Mouse (Mus musculus): ENCODE data around the gene Derl3. TPM values are rescaled to one million over a fixed set of nuclear protein-coding genes. Genes with fewer than 3 reads are reported as not detected.
"Not testable (repeated sequence)": the region's sequence is repeated elsewhere in the genome, so short reads cannot be mapped to it uniquely, and the experiment has no call there.

The Derl3 gene
- polyA plus RNA-seq, 1 experiment from 2014 or later = 3.7 TPM

DNA sequence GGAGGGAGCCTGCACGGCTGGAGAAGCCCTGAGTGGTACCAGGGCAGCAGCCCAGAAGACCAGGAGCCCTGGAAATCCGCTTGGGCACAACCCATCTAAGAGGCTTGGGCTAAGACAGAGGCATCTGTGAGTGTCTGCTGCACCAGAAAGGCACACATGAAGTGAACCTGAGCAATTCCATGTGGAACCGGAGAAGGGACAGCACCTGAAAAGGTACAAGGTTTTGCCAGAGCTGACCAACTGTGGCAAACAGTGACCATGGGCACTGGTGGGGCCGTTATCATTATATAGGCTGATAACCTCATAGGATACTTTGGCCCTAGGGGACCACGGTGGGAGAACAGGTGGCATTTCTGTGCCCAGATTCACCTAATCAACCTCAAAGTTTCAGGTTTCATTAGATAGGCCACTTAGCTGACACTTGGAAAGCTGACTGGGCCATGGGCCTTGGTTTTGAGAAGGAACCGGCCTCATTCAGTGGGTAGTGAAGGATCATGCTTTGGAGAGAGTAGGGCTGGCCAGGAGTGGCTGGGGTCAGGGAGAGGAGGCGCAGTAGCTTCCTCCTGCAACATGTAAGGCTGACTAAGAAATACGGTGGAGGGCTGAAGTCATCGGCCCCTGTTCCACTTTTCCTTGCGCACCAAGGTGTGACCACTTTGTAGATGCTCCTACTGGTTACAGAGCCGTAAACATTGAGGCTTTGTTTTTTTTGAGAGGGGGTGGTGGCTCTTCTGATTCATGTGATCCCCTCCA, 36.9 kb upstream of the Derl3 start:
- no peak overlapping the region for H3K4me3 ChIP-seq
- H3K36me3 ChIP-seq = peaks cover 21% of the 10 kb centered on the region
- H3K9me3 ChIP-seq = no peaks in the 10 kb centered on the region
- no peak for ATAC-seq (ENCODE audit: low FRiP score, low read depth)
- H3K27me3 ChIP-seq = no peaks in the 10 kb centered on the region
- 81% methylated on average over 11 of the region's 11 CpGs for WGBS
- H3K4me1 ChIP-seq = peaks cover 25% of the 10 kb centered on the region
- no peak overlapping the region for H3K27ac ChIP-seq
- H3K4me2 ChIP-seq (replicated peaks) = no peak overlapping the region
- H3K9ac ChIP-seq = no peak overlapping the region

DNA sequence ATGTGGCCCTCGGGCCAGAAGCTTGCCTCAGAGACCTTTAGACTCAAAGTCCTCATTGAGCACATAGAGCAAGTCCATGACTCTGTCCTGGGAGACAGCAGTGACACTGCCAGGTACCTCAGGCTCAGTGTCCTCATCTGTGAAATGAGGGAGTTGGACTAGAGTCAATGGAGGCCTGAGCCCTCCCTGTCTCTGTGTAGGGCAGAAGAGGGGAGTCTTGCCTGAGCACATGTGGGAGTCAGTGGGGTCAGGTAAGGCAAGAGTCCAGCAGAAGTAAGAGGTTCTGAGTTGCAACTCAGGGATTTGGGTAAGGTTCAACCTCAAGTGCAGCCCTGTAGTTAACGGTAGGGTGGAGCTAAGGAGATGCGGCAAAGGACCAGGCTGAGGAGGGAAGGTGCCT, 36.2 kb upstream of the Derl3 start:
- Histone ChIP-seq H3K4me2 (replicated peaks) (no peak overlapping the region), H3K4me1 (peaks cover 19% of the 10 kb centered on the region), H3K9ac (no peak overlapping the region), H3K4me3 (no peak overlapping the region), H3K9me3 (no peaks in the 10 kb centered on the region), H3K36me3 (peaks cover 21% of the 10 kb centered on the region), H3K27ac (no peak overlapping the region), H3K27me3 (no peaks in the 10 kb centered on the region)
- 80% methylated on average over 3 of the region's 3 CpGs for WGBS
- ATAC-seq (ENCODE audit: low FRiP score, low read depth) = no peak

DNA sequence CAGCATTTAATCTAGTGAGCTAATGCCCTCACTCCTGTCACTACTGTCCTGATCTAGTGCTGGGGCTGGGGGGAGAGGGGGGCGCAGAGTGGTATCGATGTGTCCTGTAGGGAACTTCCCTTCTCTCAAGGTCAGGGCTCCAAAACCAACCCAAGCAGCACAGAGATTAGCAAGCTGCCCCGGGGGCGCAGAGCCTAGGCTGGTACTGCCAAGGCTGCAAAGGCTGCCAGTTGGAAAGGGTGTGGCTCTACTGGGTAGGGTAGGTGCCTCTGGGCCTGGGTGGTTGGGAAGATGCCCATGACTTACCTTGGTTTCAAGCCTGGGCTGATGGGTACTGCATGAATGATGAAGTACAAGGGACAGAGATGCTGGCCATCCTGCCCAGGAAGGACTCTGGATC, 35.6 kb upstream of the Derl3 start:
- no peak overlapping the region for H3K27ac ChIP-seq
- 95% methylated on average over 4 of the region's 4 CpGs for WGBS
- no peak for ATAC-seq (ENCODE audit: low FRiP score, low read depth)

DNA sequence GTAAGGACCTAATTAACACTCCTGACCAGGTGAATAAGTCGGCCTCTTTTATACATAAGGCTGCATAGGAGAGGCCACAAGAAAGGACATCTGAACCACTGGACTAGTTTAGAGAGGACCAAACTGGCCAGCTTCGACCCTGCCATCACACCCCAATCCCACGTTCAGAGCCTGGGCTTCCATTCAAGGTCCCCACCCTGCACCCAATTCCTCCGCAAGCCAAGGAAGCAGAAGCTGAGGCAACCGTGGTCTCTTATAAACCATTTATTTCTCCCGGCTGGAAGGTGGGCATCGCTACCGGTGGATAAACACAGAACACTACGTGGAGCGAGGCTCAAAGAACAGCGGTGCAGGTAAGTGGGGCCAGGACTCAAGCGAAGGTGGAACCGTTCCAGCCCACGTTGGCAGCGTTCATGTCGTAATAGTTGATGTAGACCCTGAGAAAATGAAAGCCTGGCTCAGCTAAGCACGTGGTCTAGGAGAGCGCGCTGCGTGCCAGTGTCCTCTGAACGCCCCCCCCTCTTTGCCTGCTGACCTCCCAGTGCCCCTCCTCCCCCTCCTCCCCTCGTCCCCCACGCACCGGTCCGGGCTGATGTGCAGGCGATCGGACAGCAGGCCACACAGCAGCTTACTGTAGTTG, 34.0 kb upstream of the Derl3 start:
- Histone ChIP-seq H3K9me3 (no peaks in the 10 kb centered on the region), H3K27me3 (no peaks in the 10 kb centered on the region), H3K9ac (peak overlapping the region; percentile 89), H3K27ac (peak overlapping the region; percentile 95), H3K4me2 (replicated peaks) (peak overlapping the region; percentile 85), H3K36me3 (peaks cover 21% of the 10 kb centered on the region), H3K4me1 (peaks cover 19% of the 10 kb centered on the region), H3K4me3 (peak overlapping the region; percentile 78)
- WGBS = 2% methylated on average over 27 of the region's 27 CpGs
- peak; percentile 71 for ATAC-seq (ENCODE audit: low FRiP score, low read depth)

More for the DNA sequence above, 35.6 kb upstream of the Derl3 start:
- Histone ChIP-seq H3K27me3 (no peaks in the 10 kb centered on the region), H3K4me3 (no peak overlapping the region), H3K9ac (no peak overlapping the region), H3K4me2 (replicated peaks) (peak overlapping the region; percentile 85; the same call in 1 of the 2 replicates), H3K36me3 (peaks cover 21% of the 10 kb centered on the region), H3K9me3 (no peaks in the 10 kb centered on the region), H3K4me1 (peaks cover 19% of the 10 kb centered on the region)

DNA sequence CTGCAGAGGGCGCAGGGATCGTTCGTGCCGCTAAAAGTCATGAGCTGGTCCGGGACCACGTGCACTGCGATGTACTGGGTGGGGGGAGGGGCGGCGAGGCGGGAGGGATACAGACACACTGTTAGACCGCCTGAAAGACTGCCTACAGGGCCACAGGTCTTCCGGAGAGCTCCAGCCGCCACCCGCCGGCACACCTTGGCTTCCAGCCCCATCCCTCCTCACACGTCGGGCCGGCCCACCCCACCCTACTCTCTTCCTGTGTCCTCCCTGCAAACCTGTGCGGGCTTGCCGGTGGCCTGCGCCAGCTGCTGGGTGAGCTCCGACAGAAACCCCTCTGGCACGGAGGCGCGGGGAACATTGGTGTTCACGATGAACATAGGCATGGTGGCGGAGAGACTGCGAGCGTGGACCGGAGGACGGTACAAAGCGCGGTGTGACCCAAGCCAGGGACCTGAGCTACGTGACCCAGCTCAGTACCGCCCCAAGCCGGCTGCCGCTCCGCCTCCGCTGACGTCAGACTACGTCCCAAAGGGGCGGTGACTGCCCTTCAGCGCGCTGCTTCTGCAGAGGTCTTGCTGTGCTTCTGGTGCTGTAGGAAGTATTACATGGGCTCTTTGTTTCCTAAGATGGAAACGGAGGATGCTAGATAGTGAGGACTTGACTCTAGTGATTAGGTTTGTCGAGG, 33.3 kb upstream of the Derl3 start, which contains the start of gene Mif:
Gene Mif (minus strand): TSS at position 455 of the 685 bp plus-strand sequence.
- Histone ChIP-seq H3K4me3 (peak within 1 kb of the TSS; percentile 78), H3K4me2 (replicated peaks) (peak within 1 kb of the TSS; percentile 85), H3K4me1 (peaks cover 19% of the 10 kb centered on the region), H3K9ac (peak within 1 kb of the TSS; percentile 89), H3K36me3 (peaks cover 21% of the 10 kb centered on the region), H3K27ac (peak within 1 kb of the TSS; percentile 95)
- under 1% methylated on average over 46 of the region's 46 CpGs for WGBS
- not testable (repeated sequence) for H3K9me3 ChIP-seq, H3K27me3 ChIP-seq
- peak; percentile 97 for ATAC-seq (ENCODE audit: low FRiP score, low read depth)

DNA sequence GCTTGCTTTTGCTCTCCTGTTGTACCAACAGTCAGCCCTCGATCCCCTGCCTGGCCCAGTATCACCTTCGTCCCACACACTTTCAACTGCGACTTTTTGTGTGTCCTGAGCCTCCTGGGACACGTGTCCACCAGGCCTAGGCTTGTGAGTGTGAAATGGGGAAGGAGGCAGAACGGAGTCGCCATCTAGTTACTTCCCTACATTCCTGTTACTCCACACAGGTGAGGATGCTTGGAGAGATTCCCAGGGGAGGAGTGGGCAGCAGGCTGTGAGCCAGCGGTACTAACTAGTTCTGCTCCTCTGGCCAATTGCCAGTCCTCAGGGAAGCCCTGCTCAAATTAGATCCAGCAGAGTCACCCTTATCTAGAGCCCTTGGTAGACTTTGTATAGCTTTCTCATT, 32.5 kb upstream of the Derl3 start:
- peak overlapping the region; percentile 85 for H3K4me2 ChIP-seq (replicated peaks)
- ATAC-seq (ENCODE audit: low FRiP score, low read depth) = no peak
- WGBS = 37% methylated on average over 7 of the region's 7 CpGs
- H3K27me3 ChIP-seq = no peaks in the 10 kb centered on the region
- peaks cover 19% of the 10 kb centered on the region for H3K4me1 ChIP-seq
- peak overlapping the region; percentile 95; the same call in 1 of the 2 replicates for H3K27ac ChIP-seq
- H3K9ac ChIP-seq = peak overlapping the region; percentile 9; the same call in 1 of the 2 replicates
- peaks cover 21% of the 10 kb centered on the region for H3K36me3 ChIP-seq
- H3K4me3 ChIP-seq = peak overlapping the region; percentile 78; the same call in 1 of the 2 replicates
- no peaks in the 10 kb centered on the region for H3K9me3 ChIP-seq

DNA sequence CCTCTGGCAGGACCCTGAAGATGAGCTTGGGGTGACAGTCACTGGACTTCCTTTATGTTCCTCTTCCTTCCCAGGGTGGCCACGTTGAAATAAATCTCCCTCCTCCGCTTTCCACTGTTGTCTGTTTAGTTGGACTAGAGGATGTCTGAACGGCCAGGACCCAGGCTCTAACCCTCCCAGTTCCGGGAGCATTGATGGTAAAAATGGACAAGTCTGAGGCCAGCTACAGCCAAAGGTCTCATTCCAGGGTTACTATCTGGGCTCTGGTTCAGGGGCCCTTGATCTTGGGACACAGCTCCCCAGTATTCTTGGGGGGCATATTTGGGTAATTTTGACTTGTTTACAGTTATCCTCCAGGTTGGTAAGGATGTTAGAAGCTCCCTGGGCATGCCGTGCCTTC, 31.6 kb upstream of the Derl3 start:
- Histone ChIP-seq H3K36me3 (peaks cover 19% of the 10 kb centered on the region), H3K9me3 (no peaks in the 10 kb centered on the region), H3K4me3 (no peak overlapping the region), H3K9ac (no peak overlapping the region), H3K27me3 (no peaks in the 10 kb centered on the region), H3K4me1 (peaks cover 19% of the 10 kb centered on the region), H3K4me2 (replicated peaks) (no peak overlapping the region), H3K27ac (no peak overlapping the region)
- no peak for ATAC-seq (ENCODE audit: low FRiP score, low read depth)
- whole genome bisulfite sequencing = 82% methylated on average over 5 of the region's 5 CpGs

DNA sequence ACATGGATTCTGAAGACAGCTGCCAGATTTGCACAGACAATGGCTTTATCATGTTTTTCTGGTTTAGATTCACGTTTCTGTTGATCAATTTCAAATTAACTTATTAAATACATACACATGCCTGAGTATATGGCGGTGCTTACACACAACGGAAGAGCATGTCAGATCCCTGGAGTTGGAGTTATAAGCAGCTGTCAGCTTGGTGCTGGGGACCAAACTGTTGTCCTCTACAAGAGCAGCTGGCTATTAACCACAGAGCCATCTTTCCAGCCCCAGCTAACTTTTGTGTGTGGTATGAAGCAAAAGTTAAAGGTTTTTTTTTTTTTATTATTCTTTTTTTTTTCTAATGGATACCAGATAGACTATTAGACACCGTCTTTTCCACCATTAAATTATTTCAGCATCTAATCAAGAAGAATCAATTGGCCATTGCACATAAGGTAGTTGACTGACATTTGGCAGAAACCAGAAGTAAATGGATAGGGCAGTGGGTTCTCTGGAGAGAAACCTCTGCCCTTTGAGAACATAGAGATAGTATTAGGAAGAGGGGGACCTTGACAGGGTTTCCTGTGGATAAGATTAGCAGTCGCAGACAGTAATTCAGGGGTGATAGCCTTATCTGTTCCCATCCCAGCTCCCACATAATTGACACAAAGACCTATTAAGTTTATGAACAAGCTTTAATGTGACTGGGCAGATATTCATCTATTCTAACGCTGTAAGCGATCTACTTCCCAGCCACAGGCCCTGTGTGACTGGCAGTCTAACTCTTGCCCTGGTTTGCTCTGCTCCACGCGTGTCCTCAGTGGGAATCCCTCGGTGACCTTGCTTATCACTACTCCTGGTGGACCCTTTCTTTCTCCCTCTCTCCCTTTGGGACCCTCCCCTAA, 20.9 kb upstream of the Derl3 start:
- Histone ChIP-seq H3K9me3 (no peaks in the 10 kb centered on the region), H3K27me3 (no peaks in the 10 kb centered on the region), H3K27ac (no peak overlapping the region), H3K4me3 (peak overlapping the region; percentile 38), H3K9ac (peak overlapping the region; percentile 58; the same call in 1 of the 2 replicates), H3K4me1 (peaks cover 10% of the 10 kb centered on the region), H3K36me3 (no peaks in the 10 kb centered on the region), H3K4me2 (replicated peaks) (peak overlapping the region; percentile 69)
- 41% methylated on average over 10 of the region's 10 CpGs for WGBS
- ATAC-seq (ENCODE audit: low FRiP score, low read depth) = no peak

DNA sequence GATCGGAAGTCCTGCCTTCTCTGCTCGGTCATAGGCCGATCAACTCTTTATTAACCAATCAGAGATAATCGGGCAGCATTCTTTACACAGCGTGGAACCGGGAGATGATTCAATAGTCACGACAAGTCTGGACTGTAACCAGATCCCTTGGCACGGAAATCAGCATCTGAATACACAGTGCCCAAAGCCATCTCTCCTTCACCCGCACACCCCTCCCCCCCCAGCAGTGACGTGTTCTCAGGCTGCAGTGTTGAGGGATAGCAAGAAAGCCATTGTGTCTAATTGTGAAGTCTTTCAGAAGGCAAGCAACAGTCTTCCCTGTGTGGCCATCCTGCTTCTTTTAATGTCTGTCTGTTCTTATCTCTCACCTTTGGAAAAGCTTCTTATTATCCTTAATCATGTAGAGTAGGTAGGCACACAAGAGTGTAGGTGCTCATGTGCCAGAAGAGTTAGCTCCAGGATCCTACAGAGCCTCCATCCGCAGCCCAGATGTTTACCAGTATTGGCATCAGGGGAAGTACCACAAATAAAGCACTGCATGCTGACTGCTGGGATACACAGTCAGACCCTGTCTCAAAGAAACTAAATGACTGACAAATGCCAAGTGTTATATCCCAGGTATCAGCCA, 20.2 kb upstream of the Derl3 start:
- ATAC-seq (ENCODE audit: low FRiP score, low read depth) = peak; percentile 98
- no peaks in the 10 kb centered on the region for H3K27me3 ChIP-seq
- H3K36me3 ChIP-seq = no peaks in the 10 kb centered on the region
- 3% methylated on average over 11 of the region's 11 CpGs for WGBS
- peaks cover 10% of the 10 kb centered on the region for H3K4me1 ChIP-seq
- no peaks in the 10 kb centered on the region for H3K9me3 ChIP-seq
- H3K27ac ChIP-seq = peak overlapping the region; percentile 58; the same call in 1 of the 2 replicates
- peak overlapping the region; percentile 58 for H3K9ac ChIP-seq
- peak overlapping the region; percentile 69 for H3K4me2 ChIP-seq (replicated peaks)
- H3K4me3 ChIP-seq = peak overlapping the region; percentile 38

DNA sequence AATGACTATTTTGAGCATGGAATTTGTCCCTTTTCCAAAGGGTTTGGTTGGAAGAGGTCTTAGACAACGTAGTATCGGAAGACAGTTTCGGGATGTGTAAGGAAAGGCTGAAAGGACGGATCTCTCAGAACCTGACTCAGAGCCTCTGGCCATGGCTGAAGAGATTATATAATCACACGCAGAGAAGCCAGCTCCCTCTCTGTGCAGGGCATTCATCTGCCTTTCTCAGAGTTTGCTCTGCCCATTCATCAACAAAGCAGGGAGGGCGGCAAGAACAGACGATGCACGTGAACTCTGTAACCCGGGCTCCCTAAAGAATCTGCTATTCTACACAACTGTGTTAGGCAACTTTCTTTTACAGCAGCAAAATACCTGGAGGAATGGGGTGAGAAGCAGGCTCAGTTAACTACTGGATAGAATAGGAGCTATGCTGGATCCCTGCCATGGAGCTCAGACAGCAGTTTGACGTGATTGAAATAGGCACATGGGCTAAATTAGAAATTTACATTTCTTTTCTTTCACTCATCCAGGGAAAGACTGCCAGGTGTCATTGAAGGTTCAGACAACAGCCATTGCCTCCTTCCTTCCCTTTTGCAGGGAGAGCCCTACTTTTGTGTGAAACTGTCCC, 19.6 kb upstream of the Derl3 start:
- Histone ChIP-seq H3K9ac (no peak overlapping the region; the same call in 1 of the 2 replicates), H3K4me1 (peaks cover 10% of the 10 kb centered on the region), H3K4me2 (replicated peaks) (peak overlapping the region; percentile 69), H3K27ac (no peak overlapping the region), H3K4me3 (peak overlapping the region; percentile 38; the same call in 1 of the 2 replicates), H3K27me3 (no peaks in the 10 kb centered on the region), H3K9me3 (no peaks in the 10 kb centered on the region), H3K36me3 (no peaks in the 10 kb centered on the region)
- WGBS = 55% methylated on average over 10 of the region's 10 CpGs
- ATAC-seq (ENCODE audit: low FRiP score, low read depth) = no peak

DNA sequence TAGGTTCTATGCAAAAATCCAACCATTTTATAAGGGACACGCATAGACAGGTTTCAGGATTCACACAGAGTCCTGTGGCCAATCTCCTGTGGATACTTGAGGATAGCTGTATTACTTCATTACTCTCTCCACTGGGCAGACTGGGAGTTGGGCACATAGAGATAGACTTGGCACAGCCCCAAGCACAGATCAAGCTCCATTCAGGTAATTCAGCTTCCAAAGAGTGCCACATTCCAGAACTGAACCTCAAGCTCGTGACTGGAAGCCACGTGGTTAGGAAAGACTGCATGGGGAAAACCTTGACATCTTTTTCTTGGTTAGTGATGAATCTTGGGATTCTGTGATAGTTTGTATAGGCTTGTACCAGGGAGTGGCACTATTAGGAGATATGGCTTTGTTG, 14.4 kb upstream of the Derl3 start:
- H3K27me3 ChIP-seq = no peaks in the 10 kb centered on the region
- ATAC-seq (ENCODE audit: low FRiP score, low read depth) = no peak
- no peak overlapping the region for H3K27ac ChIP-seq
- peaks cover 19% of the 10 kb centered on the region for H3K4me1 ChIP-seq
- no peak overlapping the region for H3K4me3 ChIP-seq
- WGBS = 87% methylated on average over 3 of the region's 3 CpGs
- no peaks in the 10 kb centered on the region for H3K9me3 ChIP-seq
- H3K4me2 ChIP-seq (replicated peaks) = no peak overlapping the region
- H3K9ac ChIP-seq = no peak overlapping the region
- H3K36me3 ChIP-seq = no peaks in the 10 kb centered on the region
